Mouse (Mus musculus) heart, postnatal 36 days (tissue): ENCODE data around the gene Pafah1b2. TPM values are rescaled to one million over a fixed set of nuclear protein-coding genes. Genes with fewer than 3 reads are reported as not detected.

ENCODE experiments used
- DNase-seq, 2 experiments: peaks; one replicate each; pipeline ENCODE4 v3.0.0; 2021 to 2022
- intact Hi-C: fragments of 180-260 bp; cut with DNase I; formaldehyde crosslinking; loops from one replicate; pipeline ENCODE4 v1.15.1; 2025
- total RNA-seq, 2 experiments: library from RNA; stranded (reverse); gene quantifications; 2 replicates each; pipeline ENCODE4 v1.2.3; 2021

The Pafah1b2 gene
- total RNA-seq, 2 experiments from 2014 or later: 48.1 to 50.0 TPM

- intact Hi-C loops: no loop called here
These were observed 15.5 kb upstream of the Pafah1b2 start for GRCm38 (mm10) chr9:46027994-46028393.

GRCm38 (mm10) chr9:46026058-46026849 is 13.8 kb upstream of the Pafah1b2 start:
- intact Hi-C loops: no loop called here
- DNase-seq: no peak

More at GRCm38 (mm10) chr9:46027994-46028393, 15.5 kb upstream of the Pafah1b2 start:
- DNase-seq: no peak

GRCm38 (mm10) chr9:46023591-46023990 is 11.1 kb upstream of the Pafah1b2 start:
- DNase-seq: no peak

GRCm38 (mm10) chr9:46019975-46020374 is 7.5 kb upstream of the Pafah1b2 start:
- intact Hi-C loops: no loop called here
- no peak for DNase-seq

More at GRCm38 (mm10) chr9:46023591-46023990, 11.1 kb upstream of the Pafah1b2 start:
- intact Hi-C loops: no loop called here

- intact Hi-C loops: no loop called here
- DNase-seq: no peak
These were observed 5.8 kb upstream of the Pafah1b2 start for GRCm38 (mm10) chr9:46018316-46018715.

- intact Hi-C loops: no loop called here
- DNase-seq: no peak
These were observed 3.9 kb upstream of the Pafah1b2 start for GRCm38 (mm10) chr9:46016417-46016816.

GRCm38 (mm10) chr9:46015831-46016230 is 3.3 kb upstream of the Pafah1b2 start:
- intact Hi-C loops: no loop called here
- peak in 1 of 2 experiments; percentile 62 for DNase-seq

GRCm38 (mm10) chr9:46015081-46015551 is 2.6 kb upstream of the Pafah1b2 start:
- intact Hi-C loops: no loop called here
- peak; percentile 56 to 65 for DNase-seq

- intact Hi-C loops: loop anchor here (5.0 kb wide), 1 partner anchor 48 kb away; no protein-coding TSS in a partner anchor
- DNase-seq: peak; percentile 55 to 56
These were observed 1.8 kb upstream of the Pafah1b2 start for GRCm38 (mm10) chr9:46014251-46014681.

GRCm38 (mm10) chr9:46013616-46014015 is 1.1 kb upstream of the Pafah1b2 start:
- intact Hi-C loops: loop anchor here (2.0 to 5.0 kb wide), 3 partner anchors 49 to 177 kb away; no protein-coding TSS in a partner anchor
- DNase-seq: no peak

GRCm38 (mm10) chr9:46013009-46013586 is 608 bp upstream of the Pafah1b2 start:
- peak in 1 of 2 experiments; percentile 61 for DNase-seq
- intact Hi-C loops: loop anchor here (2.0 to 5.0 kb wide), 3 partner anchors 49 to 178 kb away; no protein-coding TSS in a partner anchor

- DNase-seq: no peak
- intact Hi-C loops: loop anchor here (5.0 kb wide), 1 partner anchor 51 kb away; no protein-coding TSS in a partner anchor
These were observed 1.2 kb downstream of the Pafah1b2 start for GRCm38 (mm10) chr9:46011094-46011970.

- intact Hi-C loops: no loop called here
- no peak for DNase-seq
These were observed 2.9 kb downstream of the Pafah1b2 start for GRCm38 (mm10) chr9:46009669-46009983.

GRCm38 (mm10) chr9:46008931-46009668 is 3.4 kb downstream of the Pafah1b2 start:
- intact Hi-C loops: no loop called here
- DNase-seq: no peak

GRCm38 (mm10) chr9:46006224-46006623 is 6.3 kb downstream of the Pafah1b2 start:
- intact Hi-C loops: no loop called here
- DNase-seq: no peak

- intact Hi-C loops: loop anchor here (5.0 kb wide), 1 partner anchor 308 kb away; no protein-coding TSS in a partner anchor
These were observed 8.0 kb downstream of the Pafah1b2 start for GRCm38 (mm10) chr9:46004529-46004928.

GRCm38 (mm10) chr9:46003729-46004128 is 8.8 kb downstream of the Pafah1b2 start:
- peak; percentile 88 to 95 for DNase-seq
- intact Hi-C loops: loop anchor here (1.0 to 5.0 kb wide), 3 partner anchors 188 to 309 kb away; no protein-coding TSS in a partner anchor

More at GRCm38 (mm10) chr9:46004529-46004928, 8.0 kb downstream of the Pafah1b2 start:
- no peak for DNase-seq

- intact Hi-C loops: no loop called here
These were observed 13.5 kb downstream of the Pafah1b2 start for GRCm38 (mm10) chr9:45999009-45999408.

GRCm38 (mm10) chr9:45985229-45985567 is 27.3 kb downstream of the Pafah1b2 start:
- DNase-seq: peak; percentile 69 to 71
- intact Hi-C loops: loop anchor here (2.0 kb wide), 1 partner anchor 30 kb away; the partner anchor contains the start of gene Sidt2

More at GRCm38 (mm10) chr9:45999009-45999408, 13.5 kb downstream of the Pafah1b2 start:
- no peak for DNase-seq
